Mouse (Mus musculus) left cerebral cortex, postnatal 25 days (tissue): ENCODE measurements around the gene Fer1l5. TPM values are rescaled to one million over a fixed set of nuclear protein-coding genes. Genes with fewer than 3 reads are reported as not detected.

ENCODE experiments used
- DNase-seq, 2 experiments: peaks; one replicate each; pipeline ENCODE4 v3.0.0; 2022; ENCODE audit warnings: low spot score in 2 of 2, mixed read lengths in 1 of 2
- intact Hi-C: fragments of 180-260 bp; cut with DNase I; formaldehyde crosslinking; loops from one replicate; pipeline ENCODE4 v1.15.1; 2025
- total RNA-seq, 2 experiments: library from RNA; stranded (reverse); gene quantifications; 2 replicates each; pipeline ENCODE4 v1.2.3; 2021

Gene Fer1l5
- not detected for total RNA-seq

DNA sequence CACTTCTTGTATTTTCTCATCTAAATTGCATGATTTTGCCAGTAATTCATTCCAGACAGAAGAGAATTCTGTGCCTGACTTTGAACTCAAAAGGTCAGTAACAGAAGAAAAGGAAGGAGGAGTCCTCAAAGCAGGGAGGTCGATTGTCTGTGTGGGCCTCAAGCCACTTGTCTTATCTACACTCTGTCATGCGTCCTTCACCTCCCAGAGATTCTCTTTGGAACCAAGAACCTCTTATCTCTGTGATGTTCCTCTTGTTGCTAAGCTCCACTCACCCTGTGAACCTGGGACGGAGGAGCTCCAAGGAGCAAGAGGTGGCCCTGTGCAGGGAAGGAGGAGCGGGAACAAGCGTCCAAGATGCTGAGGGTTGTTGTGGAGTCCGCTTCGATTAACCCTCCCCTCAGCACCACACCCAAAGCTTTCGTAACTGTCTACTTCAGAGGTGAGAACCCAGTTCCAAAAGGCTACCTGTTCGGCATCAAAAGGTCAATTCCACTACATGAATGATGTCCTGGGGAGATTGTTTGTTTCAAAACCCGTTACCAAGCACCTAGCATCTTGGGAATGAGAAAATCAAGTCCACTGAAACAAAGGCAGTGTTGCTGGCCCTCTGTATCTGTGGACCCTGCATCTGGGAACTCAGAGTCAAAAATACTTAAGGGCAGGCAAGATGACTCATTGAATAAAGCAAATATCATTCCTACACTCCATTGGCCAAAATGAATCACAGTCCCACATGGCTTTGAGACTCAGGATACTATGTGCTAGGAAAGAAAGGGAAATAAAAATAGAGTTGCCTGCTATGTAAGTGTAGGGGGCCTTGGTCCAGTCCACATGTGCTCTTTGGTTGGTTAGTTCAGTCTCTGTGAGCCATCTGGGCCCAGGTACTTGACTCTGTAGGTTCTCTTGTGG is at the start of gene Fer1l5:
Gene Fer1l5, plus strand, starts transcription at position 358 of the 912 bp plus-strand sequence.
- no peak for DNase-seq
- intact Hi-C loops: no loop called here

DNA sequence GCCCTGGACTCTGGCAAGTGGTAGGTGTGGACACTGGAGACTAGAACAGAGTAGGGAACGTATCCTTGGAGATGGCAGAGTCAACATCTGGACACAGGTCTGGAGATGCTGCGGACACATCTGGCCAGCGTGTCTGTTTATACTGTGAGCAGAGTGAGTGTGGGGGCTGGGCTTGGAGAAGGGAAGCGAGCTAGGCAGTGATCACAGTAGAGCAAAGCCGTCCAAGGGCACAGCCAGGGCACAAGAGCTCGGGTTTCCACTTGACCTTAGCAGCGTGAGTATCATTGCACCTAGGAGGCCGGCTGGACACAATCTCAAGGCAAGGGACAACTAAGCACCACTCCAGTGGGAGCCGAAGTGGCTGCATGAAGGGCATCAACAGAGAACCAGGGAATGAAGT is 49.0 kb upstream of the Fer1l5 start:
- intact Hi-C loops: loop anchor here (1.0 kb wide), 1 partner anchor 178 kb away; no protein-coding TSS in a partner anchor
- no peak for DNase-seq

DNA sequence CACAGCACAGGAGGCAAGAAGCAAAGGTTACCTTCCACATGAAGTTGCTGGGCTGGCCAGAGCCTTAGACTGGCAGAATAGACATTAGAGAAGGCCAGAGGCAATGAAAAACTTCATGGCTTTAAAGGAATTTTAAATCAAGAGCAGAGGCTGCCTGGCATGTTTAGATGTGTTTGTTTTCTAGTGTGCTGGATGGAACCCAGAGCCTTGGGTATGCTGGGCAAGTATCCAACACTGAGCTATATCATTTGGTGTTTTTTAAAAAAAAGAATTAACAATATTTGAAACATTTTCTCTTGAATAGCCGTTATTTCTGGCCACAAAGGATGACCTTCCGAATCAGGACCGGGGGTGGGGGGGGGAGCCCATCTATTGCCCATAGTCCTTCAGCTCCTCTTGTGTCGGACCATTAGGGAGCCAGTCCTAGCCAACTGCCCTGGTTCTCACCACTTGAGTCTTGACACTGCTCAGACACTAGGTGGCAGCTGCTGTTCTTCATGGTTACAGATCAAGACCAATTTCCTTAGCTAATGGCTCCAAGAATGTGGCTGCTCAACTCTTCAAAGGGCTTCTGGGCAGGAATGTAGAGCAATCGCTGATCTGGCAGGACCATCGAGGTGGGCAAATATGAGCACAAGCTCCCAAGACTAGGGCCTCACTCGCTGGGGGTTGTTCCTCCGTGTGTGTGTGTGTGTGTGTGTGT is 48.2 kb upstream of the Fer1l5 start:
- peak; percentile 55 to 65 for DNase-seq
- intact Hi-C loops: loop anchor here (1.0 kb wide), 1 partner anchor 177 kb away; no protein-coding TSS in a partner anchor

DNA sequence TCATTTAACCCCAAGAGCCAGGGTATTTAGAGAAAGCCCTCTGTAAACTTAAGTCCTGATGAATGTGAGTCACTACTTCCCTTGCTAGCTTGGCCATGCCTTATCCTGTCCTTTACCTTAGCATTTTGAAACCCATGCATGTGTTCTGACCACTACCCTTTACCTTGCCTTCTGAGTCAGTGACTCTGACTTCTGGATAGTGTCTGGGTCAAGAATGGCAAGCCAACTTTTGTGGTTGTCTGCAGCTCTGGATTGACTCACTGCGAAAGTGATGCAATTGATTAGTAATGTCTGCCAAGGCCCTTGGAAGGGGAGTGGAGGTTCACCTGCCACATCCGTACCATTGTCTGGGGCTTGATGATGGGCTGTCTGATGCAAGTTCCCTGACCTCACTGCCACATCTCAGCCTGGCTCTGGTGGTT is 46.2 kb upstream of the Fer1l5 start:
- DNase-seq: no peak
- intact Hi-C loops: no loop called here

DNA sequence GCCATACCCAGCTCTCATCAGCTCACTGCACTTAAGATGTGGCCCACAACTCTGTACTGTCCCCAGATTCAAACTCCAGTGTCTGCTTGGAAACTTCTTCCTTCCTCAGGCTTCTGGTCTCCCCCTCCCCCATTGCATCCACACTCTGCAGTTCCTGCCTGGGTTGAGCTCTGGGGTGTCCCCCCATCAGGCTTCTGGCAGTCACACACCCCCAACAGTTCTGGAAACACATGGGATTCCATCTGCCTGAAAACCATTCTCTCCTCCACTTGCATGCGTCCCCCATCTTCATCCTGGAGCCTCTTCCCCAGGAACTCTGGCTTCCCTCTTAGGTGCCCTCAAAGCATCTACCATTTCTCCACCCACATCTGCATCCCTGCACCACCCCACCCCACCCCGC is 45.3 kb upstream of the Fer1l5 start:
- intact Hi-C loops: no loop called here
- no peak for DNase-seq

DNA sequence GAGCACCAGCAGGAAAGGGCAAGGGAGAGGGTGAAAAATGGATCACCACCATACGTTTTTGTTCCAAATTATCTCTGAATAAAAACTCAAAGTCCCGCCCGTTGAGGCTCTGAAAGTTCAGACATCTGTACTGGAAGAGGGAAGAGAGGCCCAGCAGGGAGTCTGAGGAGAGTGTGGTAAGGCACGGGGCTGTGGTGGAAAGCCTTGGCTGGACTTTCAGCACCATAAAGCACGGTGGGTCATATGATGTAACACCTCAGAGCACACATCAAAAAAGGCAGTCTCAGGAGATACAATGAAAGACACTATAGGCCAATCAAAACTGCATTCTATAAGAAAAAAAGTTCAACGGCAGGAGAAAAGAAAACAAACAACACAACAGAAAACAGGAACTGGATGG is 40.3 kb upstream of the Fer1l5 start:
- DNase-seq: no peak
- intact Hi-C loops: no loop called here

DNA sequence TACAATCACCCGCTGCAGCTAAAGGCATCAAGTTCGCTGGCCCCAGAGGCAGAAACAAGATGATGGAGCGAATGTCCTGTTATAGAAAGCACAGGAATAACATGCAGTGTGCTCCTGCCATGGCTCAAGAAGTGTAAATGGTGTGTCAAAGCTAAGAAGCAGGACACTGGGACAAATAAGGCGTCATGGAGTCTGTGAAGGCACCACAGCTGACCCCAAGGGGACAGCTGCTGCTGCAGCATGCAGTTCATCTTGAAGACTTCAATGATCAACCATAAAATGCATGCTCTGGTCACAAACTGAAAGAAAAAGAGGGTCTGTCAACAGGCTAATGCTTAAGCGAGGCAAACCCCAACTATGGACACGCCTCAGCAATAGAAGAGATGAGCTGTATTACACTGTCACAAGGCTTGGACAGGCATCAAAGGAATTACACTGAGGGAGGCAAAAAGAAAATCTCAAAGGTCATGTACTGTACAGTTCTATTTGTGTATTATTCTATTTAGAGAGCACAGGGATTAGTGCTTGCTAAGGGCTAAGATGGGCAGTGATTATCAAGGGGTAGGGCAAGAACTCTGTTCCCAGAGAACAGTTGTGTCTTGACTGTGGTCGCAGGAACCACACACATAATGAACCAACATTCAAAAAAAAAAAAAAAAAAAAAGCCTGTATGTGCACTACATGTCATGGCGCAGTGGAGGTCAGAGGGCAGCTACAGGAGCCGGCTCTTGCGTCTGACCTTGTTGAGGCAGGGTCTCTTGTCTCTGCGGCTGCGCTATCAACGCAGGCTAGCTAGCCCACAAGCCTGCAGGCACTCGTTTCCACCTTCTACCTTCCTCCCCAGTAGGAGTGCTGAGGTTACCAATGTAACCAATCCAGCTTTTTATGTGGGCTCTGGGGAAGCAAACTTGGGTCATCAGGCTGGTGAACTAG is 38.9 kb upstream of the Fer1l5 start:
- intact Hi-C loops: no loop called here

DNA sequence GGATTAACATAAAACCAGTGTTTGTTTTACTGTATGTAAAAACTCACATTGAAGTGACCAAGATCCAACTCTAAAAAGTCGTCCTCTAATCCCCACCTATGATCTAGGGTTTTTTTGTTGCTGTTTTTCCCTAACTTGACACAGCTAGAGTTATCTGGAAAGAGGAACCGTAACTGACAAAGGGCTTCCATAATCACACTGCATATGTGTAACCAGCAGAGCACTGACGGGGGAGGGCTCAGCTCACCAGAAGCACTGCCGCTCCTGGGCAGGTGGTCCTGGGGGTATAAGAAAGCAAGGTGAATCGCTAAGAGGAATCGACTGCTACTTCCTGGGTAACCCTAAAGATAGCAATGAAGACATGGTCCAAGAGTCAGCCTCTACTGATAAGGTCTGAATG is 29.5 kb upstream of the Fer1l5 start:
- no peak for DNase-seq
- intact Hi-C loops: no loop called here

More for the DNA sequence above, 38.9 kb upstream of the Fer1l5 start:
- no peak for DNase-seq

DNA sequence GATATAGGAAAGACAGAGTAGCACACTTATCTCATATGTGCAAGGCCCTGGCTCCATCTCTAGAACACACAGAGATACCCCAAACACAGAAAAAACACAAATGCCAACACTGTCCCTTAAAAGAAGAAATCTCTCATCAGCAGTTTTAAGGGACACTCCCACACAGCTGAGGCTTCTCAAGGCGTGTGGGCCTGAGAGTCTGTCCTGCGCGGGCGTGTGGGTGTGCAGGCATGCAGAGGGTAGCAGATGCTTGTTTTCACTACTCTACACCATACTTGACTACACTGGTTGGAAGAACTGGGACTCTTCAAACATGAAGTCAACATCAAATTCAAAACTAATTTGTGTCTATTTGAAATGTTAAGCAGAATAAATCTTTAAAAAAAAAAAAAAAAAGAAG is 19.7 kb upstream of the Fer1l5 start:
- intact Hi-C loops: no loop called here
- peak; percentile 44 to 84 for DNase-seq

DNA sequence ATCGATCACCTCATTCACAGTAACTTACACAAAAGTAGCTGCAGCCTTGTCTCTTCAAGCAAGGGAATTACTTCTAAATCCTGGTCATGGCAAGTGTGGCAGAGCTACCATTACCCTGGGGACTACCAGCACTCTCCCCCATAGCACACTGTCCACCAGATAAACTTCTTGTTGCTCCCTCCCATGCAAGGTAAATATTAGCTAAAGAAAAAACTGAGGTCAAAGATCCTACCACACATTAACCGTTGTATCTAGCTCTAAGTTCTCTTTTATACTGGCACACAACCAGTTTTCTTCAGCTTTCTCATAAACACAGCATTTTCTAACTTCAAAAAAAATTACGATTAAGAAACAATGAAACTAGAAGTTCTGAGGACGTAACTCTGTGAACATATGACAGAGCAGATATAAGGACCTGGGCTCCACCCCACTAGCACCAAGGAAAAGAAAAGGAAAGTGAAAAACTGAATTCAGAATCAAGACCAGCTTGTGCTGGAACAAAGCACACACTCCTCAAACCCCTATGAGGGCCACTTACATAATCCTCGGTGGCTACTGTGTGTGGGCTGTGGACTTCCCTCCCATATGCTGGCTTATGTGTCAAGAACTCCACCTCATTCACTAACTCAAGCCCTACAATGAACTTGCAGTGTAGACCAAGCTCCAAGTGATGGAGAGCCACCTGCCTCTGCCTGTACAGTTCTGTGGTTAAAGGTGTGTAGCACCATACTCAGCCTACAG is 15.0 kb upstream of the Fer1l5 start:
- DNase-seq: peak in 1 of 2 experiments; percentile 17
- intact Hi-C loops: no loop called here

DNA sequence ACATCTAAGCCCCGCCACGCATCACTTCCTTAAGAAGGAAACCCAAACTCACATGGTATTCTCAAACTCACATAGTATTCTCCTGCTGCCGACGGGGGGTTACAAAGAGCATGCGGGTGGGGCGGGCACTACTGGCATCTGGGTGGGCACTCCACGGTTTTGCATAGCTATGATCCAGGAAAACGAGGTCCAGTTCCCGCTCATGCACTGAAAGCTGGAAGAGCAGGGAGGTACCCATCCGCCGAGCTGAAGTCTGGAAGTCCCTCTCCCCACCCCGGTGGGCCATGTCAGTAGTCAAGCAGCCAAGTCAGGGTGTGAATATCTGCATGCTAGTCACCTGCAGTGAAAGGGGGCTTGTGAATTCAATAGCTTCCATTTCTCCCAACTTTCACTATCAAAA is 4.4 kb upstream of the Fer1l5 start:
- intact Hi-C loops: loop anchor here (2.0 to 5.0 kb wide), 2 partner anchors 103 to 145 kb away; partner anchors contain the start of genes Cnnm3 and Cnnm4
- DNase-seq: no peak

DNA sequence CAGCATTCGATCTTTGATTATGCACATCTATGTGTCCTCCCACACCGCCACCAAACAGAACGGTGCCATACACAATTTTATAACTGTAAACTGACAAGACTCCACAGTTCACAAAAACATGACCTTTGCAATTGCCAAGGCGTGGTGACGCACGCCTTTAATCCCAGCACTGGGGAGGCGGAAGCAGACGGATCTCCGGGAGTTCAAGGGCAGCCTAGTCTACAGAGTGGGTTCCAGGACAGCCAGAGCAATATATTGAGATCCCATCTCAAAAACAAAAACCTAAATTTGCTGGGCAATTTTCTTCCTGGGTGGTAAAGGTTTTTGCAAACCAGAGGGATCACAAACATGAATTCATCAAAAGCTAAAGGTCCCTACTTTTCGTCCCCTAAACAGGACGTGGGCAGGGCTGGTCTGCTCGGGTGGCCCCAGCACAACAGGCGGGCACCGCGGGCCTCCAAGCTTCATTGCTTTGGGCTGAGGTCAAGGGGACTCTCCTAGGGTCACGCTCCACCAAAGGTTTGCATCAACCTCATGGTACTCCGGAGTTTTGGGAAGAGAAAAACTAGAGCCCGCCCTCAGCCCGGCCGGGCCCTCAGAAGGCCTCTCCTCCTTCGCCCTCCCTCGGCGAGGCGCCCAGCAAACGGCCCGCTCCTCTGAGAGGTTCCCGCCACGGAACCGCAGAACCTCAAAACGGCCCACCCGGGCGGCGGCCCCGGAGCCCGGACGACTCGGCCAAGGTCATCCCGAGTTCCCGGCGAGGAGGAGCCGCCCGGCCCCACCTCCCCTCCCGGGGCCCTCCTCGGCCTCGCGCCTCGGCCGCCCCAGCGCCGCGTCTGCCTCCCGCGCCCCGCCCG is 3.8 kb upstream of the Fer1l5 start:
- intact Hi-C loops: loop anchor here (2.0 to 5.0 kb wide), 2 partner anchors 102 to 144 kb away; partner anchors contain the start of genes Cnnm3 and Cnnm4
- peak in 1 of 2 experiments; percentile 18 for DNase-seq

DNA sequence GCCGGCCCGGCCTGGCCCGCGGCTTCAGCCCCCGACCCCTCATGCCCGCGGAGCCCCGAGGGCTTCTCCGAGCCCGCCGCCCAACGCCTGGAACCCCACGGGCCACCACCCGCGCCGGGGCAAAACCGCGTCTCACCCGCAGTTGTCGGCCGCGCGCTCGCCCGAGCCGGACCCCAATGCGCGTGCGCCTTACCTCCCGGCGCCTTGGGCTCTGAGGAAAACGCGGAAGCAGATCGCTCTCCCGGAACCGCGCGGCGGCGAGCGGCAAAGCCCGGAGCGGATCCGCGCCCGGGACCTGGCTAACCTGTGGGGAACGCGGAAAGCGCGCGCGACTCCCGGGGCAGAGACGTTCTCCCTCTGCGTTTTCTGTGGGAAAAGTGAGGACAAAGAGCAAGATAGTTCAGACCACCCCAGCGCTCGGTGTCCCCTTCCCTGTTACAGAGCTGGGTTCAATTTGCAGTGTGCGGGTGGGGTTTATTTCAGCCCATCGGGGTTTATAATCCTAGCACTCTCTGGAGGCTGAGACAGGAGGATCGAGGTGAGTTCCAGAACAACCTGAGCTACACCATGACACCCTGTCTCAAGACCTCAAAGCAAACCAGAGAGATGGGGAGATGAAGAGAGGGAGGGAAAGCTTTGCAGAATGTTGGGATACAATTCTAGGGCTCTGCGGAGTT is 3.0 kb upstream of the Fer1l5 start, which contains the start of gene Kansl3:
Gene Kansl3, minus strand, starts transcription at position 213 of the 677 bp plus-strand sequence.
- intact Hi-C loops: loop anchor here (2.0 to 5.0 kb wide), 2 partner anchors 102 to 143 kb away; partner anchors contain the start of genes Cnnm3 and Cnnm4

DNA sequence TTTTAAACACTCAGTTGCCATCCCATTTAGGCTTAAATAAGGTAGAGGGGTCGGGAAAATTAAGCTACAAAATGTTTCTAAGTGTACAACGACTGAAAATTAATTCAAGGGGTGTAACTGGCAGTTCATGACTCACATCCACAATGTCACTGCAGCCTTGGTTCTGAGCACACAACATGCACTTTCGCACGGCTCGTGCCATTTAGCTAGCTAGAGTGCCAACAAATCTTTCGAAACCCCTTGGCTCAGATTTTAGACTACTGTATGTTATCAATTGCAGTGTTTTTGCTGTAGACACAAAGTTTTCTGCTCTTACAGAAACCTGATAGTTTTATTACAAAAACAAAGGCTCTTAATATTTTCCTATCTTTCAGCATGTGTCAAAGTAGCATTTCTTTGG is 1.2 kb upstream of the Fer1l5 start:
- DNase-seq: no peak
- intact Hi-C loops: no loop called here

More for the DNA sequence above, 3.0 kb upstream of the Fer1l5 start, which contains the start of gene Kansl3:
- DNase-seq: peak; percentile 84 to 87

DNA sequence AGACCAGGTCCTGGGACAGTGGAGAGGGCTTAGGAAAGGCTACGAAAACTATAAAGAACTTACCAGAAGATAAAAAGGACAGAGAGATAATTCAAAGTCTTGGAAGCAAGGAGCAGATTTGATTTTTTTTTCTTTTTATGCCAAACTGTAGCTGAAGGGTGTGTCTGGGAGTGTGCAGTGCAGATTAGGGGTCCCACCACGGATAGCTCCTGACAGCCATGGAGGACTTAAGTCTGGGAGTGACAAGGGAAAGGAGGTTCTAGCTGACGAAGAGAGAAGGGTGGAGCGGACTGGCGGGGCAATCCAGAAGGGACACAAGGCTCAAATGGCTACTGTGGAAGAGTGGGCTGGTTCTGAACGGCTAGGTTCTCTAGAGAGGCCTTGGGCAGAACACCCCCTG is 6.8 kb downstream of the Fer1l5 start:
- no peak for DNase-seq
- intact Hi-C loops: no loop called here

DNA sequence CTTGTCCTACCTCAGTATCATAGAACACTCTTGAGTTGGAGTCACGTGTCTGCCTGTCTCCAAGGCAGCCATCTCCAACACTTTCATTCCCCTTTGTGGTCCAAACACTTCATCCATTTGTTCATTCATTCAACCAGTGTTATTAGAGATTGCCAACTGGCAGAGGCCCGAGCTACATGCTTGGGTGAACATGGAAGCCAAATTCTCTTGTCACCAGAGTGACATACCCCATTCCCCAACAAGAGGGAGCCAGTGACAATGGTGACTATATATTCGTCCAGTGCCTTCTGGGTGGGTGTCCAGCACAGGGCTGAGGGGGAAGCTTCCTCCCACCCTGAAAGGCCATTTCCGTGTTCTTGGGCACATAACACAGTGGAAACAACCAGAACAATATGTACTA is 7.5 kb downstream of the Fer1l5 start:
- no peak for DNase-seq
- intact Hi-C loops: no loop called here

DNA sequence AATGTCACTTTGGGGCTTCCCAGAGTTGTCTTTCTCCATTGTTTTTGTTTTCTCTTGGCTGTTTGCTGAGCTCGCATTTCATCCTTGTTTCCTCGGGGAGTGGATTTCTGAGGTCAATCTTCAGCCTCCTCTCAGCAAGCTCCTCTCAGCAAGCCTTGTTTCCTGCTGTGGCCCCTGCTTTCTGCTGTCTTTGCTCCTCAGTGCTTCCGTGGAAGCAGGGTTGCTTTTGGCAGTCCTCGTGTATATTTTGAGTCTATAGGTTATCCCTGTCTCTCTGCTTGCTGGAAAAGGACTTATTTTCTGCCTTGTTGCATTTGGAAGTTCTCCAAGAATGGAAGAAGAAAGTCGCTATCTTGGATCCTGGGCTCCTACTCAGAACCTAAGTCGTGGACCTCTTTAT is 24.9 kb downstream of the Fer1l5 start:
- DNase-seq: no peak
- intact Hi-C loops: no loop called here
